Mouse (Mus musculus): Measurements from ENCODE around the gene Lcmt1. TPM values are rescaled to one million over a fixed set of nuclear protein-coding genes. Genes with fewer than 3 reads are reported as not detected.

Lcmt1 gene
- total RNA-seq, 2 experiments from 2014 or later, result 42.8 to 57.0 TPM

DNA sequence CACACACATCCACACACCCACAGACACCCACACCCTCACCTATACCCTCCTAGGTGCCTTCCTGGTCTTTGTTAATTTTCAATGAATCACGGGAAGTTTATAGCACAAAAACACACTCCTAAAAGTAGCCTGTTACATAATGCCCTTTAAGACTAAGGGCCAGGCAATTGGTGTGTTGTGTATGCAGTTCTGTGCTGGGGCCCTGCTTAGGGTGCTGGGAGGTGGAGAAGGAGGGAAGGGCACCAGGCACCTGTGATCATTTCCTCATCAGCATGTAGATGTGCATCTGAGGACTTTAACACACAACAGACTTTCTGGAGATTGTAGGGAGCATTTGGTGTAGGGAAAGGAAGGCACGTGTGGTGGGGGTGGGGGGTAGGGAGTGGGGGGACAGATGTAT lies 79.2 kb downstream of the Lcmt1 start:
- ATAC-seq (replicated peaks; ENCODE audit: low FRiP score, low TSS enrichment, poor library complexity, severe bottlenecking), result no peak

DNA sequence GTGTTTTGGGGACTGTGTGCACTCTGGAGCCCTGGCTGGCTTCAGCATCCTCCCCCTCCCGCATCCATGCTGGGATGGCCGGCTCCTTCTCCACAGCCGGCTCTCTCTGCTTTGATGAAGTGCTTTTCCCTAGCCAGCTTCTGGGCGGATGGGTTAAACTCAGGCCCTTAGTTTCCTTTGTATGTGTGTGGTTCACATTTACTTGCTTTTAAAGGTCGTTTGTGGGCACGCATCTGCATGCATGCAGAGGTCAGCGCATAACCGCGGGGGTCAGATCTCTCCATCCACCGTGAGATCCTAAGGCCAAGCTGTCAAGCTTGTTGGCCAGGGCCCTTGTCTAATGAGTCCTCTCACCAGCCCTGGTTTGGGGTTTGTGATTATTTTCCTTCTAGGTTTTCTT lies 80.1 kb downstream of the Lcmt1 start:
- ATAC-seq (replicated peaks; ENCODE audit: low FRiP score, low TSS enrichment, poor library complexity, severe bottlenecking), result no peak

DNA sequence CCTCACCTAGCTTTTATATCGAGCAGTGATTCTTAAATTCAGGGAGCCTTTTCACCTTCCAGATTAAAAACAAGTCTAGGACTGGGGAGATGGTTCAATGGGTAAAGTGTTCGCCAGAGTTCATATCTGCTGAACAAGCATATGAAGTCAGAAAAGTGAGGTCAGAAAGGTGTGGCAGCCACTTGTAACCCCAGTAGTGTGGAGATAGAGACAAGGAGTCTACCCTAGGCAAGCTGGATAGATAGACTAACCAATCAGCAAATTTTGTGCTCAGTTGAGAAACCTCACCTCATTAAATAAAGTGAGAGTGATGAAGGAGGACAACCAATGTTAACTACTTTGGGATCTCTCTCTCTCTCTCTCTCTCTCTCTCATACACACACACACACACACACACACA lies 80.9 kb downstream of the Lcmt1 start:
- ATAC-seq (replicated peaks; ENCODE audit: low FRiP score, low TSS enrichment, poor library complexity, severe bottlenecking), result no peak

DNA sequence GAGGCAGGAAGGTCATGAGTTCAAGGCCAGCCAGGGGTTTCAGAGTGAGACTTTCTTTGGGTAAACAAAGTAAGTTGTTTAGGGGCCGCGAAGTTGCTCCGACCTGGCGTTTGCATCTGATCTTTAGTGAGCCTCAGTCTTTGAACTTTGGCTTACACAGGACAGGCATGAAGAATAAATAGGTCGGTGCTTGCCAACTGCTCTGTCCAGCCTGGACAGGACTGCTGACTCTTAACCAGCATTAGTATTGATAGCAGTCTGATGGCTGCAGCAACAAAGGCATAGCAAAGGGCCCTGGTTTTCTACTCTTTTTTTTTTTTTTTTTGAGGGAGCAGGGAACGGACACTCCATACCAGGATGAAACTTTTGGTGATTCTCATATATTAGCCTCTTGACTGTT lies 83.0 kb downstream of the Lcmt1 start:
- ATAC-seq (replicated peaks; ENCODE audit: low FRiP score, low TSS enrichment, poor library complexity, severe bottlenecking), result no peak

DNA sequence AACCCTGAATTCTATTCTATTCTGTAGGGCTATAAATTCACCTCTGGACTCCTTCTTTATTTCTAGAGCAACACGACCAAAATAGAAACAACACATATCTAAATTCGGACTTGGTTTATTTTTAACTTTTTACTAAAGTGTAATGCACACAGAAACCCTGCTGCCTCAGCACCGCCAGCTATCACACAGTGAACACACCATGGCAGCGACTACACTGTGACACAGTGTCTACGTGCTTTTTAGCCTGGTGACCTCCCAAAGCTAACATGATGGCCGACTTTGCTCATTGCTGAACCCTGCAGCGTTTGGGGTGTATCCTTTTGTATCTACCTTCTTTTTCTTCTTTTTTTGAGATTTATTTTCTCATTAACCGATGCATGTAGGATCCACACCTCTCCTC lies 83.5 kb downstream of the Lcmt1 start:
- no peak for ATAC-seq (replicated peaks; ENCODE audit: low FRiP score, low TSS enrichment, poor library complexity, severe bottlenecking)

DNA sequence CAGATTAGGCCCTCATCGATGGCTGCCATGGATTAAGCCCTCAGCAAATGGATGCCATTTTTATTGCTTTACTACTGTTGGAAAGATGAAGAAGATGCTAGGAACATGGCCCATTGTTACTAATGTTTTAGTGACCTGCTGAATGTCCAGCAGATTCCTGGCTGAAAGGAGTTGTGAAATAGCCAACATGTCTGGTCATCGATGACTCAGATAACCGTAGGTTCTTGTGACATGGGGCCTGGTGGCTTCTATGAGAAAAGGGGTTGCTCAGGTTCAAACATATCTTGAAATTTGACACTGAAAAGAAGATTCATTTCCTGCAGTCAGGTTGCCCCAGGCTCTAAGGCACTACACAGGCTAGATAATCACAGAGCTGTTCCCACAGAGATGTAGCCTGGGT lies 85.5 kb downstream of the Lcmt1 start:
- ATAC-seq (replicated peaks; ENCODE audit: low FRiP score, low TSS enrichment, poor library complexity, severe bottlenecking), result no peak

DNA sequence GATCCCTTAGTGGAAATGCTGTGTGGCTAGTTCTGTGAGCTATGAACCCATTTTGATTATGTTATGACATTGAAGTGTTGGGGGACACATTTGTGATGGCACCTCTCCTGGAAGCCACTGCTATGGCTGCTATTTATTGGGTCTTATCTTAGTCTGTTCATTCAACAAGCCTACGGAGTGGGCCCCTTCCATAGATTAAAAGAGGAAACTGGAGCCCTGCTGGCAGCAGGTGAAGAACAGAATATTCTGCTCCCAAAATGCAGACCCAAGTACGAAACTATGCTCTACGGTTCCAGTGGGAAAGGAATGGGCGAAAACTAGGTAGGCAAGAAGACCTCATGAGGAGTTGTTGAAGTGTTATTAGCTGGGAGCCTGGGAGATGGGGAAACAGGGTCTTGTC lies 88.7 kb downstream of the Lcmt1 start:
- ATAC-seq (replicated peaks; ENCODE audit: low FRiP score, low TSS enrichment, poor library complexity, severe bottlenecking), result no peak

DNA sequence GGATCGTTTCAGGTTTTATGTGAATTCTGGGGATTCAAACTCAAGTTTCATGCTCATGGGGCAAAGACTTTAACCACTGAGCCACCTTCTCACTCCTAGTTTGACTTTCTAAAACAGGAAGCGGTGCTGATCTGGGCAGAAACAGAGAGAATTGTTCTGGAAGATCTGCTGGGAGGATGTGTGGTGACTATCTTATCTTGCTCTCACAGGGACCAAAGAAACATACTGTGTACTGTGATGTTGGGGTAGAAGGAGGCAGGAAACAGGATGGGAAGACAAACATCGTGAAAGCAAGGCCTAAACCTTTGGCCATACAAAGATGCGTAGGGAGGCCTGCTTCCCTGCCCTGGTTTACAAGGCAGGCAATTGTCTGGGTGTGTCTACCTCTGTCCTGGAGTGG lies 89.7 kb downstream of the Lcmt1 start:
- ATAC-seq (replicated peaks; ENCODE audit: low FRiP score, low TSS enrichment, poor library complexity, severe bottlenecking), result peak; percentile 53

DNA sequence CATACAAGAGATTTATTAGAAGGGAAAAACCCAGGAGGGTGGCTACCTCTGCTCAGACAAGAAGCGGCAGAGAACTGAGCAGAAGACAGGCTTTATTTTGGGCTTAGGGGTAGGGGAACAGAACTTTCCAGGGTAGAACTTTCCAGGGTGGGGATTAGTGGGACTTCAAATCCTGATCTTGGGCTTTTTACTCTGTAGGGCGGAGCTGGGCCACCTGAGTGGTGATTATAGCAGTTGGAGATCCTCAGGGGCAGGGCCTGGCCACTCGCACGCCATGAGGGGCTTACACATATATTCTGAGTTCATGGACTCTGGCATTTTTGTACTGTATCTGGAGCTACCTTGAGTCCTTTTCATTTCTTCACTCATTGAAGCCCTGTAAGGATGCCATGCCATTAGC lies 91.7 kb downstream of the Lcmt1 start:
- ATAC-seq (replicated peaks; ENCODE audit: low FRiP score, low TSS enrichment, poor library complexity, severe bottlenecking), result no peak

DNA sequence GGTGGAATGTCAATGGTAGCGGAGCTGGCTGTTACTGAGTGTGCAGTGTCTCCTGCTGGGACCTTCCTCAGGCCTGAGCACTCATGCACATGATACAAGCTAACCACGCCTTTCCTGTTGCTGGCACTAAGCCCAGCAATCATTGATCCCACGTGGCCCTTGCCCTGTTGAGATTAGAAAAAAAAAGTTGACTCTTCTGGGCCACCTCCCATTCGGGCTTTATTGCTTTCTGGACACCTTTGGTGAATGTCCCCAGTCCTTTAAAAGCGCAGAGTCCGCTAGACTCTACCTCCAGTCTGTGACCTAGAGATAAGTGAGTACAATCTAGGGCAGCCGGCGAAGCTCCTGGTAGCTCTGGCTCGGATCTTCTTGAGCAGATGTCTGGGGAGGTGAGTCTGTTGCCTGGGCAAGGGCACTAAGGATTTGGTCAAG lies 92.5 kb downstream of the Lcmt1 start, which contains the start of gene Aqp8:
TSS of gene Aqp8 (plus strand) at position 222 of the 432 bp plus-strand sequence.
- ATAC-seq (replicated peaks; ENCODE audit: low FRiP score, low TSS enrichment, poor library complexity, severe bottlenecking), result peak; percentile 86

DNA sequence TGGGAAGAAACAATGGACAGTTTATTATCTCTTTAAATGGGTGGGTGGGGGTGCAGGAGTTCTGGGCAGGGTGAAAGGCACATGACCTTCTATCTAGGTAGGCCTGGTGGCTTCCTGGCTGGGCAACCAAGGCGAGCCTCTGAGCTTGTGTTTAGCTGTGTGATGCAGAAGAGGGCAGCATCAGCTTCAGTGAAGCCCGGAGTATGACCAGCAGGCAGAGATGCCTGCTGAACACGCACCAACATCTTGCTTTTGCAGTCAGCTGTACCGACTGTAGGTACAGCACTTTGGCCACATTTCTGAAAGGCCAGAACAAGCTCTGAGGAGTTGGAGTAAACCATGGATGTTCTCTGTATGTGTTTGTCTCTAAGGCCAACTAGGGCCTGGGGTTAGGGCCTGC lies 94.0 kb downstream of the Lcmt1 start:
- no peak for ATAC-seq (replicated peaks; ENCODE audit: low FRiP score, low TSS enrichment, poor library complexity, severe bottlenecking)

DNA sequence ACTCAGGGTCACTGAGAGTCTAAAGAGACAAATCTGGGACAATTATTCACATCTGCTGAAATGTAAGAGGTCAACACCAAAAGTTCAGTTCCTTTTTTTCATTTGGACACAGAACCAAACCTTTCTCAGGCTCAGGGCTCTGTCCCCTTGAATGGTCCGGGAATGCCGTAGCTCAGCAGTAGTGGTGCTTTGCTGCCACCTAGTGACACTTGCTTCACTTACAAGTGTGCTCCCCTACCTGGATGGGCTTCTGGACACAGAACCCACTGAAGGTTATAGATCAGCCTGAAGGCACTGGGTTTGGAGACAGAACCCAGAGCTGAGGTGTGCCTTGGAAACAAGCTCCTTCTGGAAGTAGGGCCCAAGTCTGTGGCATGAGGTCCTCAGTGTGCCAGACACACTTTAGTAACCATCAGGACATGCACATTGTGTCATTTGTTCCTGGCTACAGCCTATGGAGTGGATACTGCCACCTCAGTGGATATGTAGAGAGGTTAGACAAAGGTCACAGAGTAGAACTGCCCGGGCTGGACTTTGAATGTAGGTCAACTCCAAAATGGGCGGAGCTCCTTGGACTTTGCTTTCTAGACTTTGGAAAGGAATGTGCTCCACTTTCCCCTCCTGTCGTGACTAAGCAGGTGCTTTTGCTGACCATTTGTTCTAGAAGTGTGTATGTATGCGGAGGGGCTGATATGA lies 96.3 kb downstream of the Lcmt1 start:
- 0 out of 2 replicates have a peak, but pooled peaks have one; percentile 17 for ATAC-seq (replicated peaks; ENCODE audit: low FRiP score, low TSS enrichment, poor library complexity, severe bottlenecking)

DNA sequence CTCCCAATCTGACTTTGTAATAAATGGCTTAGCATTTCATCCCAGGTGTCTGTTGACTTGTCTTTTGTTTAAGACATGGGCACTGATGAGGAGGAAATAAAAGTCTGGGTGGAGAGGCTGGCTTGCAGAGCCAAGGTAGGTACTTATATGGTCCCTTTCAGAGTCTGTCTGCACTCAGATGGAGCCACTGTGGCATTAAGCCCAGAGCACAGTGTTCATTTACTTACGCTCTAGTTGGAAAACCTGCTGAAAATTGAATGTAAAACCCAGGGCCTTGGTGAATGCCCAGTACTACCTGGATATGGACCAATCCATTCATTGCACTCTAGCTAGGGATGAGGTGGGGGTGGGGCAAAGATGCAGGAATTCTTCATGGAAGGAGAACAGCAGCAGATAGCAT lies 98.4 kb downstream of the Lcmt1 start:
- ATAC-seq (replicated peaks; ENCODE audit: low FRiP score, low TSS enrichment, poor library complexity, severe bottlenecking), result no peak

Other genes with a start within 250 kb of the Lcmt1 start
- gene Tnrc6a, start 245.9 kb upstream of the Lcmt1 start, total RNA-seq (2014; fragmentation: Nextera tagmentation), result 37.3 and 71.3 TPM in 2 replicates
- 49.4 and 59.2 TPM in 2 replicates for gene Tnrc6a, start 245.9 kb upstream of the Lcmt1 start, total RNA-seq (2017)
- gene Slc5a11, start 155.0 kb upstream of the Lcmt1 start, total RNA-seq (2014; fragmentation: Nextera tagmentation), result not detected in 2 replicates
- not detected in 2 replicates for gene Slc5a11, start 155.0 kb upstream of the Lcmt1 start, total RNA-seq (2017)
- gene Arhgap17, start 131 bp downstream of the Lcmt1 start, total RNA-seq (2014; fragmentation: Nextera tagmentation), result 17.8 and 30.5 TPM in 2 replicates
- 12.6 and 16.5 TPM in 2 replicates for gene Arhgap17, start 131 bp downstream of the Lcmt1 start, total RNA-seq (2017)
- not detected in 2 replicates for gene Aqp8, start 92.5 kb downstream of the Lcmt1 start, total RNA-seq (2014; fragmentation: Nextera tagmentation)
- gene Aqp8, start 92.5 kb downstream of the Lcmt1 start, total RNA-seq (2017), result not detected in 2 replicates
- not detected in 2 replicates for gene Zkscan2, start 130.7 kb downstream of the Lcmt1 start, total RNA-seq (2014; fragmentation: Nextera tagmentation)
- not detected in 2 replicates for gene Zkscan2, start 130.7 kb downstream of the Lcmt1 start, total RNA-seq (2017)

Data from megakaryocyte-erythroid progenitor cell, adult 5-6 weeks (primary cell).